31 mouse cellular contexts compared by ENCODE assay signal in genomic region chr14:109261990-109262389, GRCm38 (mm10).
"Had no signal": no experiment of that assay in that cellular context is flagged by ENCODE, and none has a peak within 500 bp of the region (broad histone marks: within the 10 kb centered on the region; RNA-seq: fewer than 3 reads in every experiment).

No protein-coding gene starts in this region.

- H3K9me3 ChIP-seq: limb, embryonic 10.5 days; limb, embryonic 12.5 days; limb, embryonic 13.5 days; limb, embryonic 15.5 days; liver, embryonic 12.5 days; liver, embryonic 13.5 days; liver, embryonic 15.5 days; lung, embryonic 15.5 days; megakaryocyte, embryonic 14.5 days; midbrain, embryonic 10.5 days; midbrain, embryonic 12.5 days; midbrain, embryonic 13.5 days; midbrain, embryonic 15.5 days had no signal

- H3K4me1 ChIP-seq: limb, embryonic 10.5 days; limb, embryonic 12.5 days; limb, embryonic 13.5 days; limb, embryonic 15.5 days; liver, embryonic 12.5 days; liver, embryonic 13.5 days; liver, embryonic 15.5 days; lung, embryonic 15.5 days; megakaryocyte, embryonic 14.5 days; midbrain, embryonic 10.5 days; midbrain, embryonic 12.5 days; midbrain, embryonic 13.5 days; midbrain, embryonic 15.5 days had no signal

- H3K9ac ChIP-seq: limb, embryonic 12.5 days; limb, embryonic 13.5 days; limb, embryonic 15.5 days; liver, embryonic 12.5 days; liver, embryonic 13.5 days; liver, embryonic 14.5 days; liver, embryonic 15.5 days; liver, postnatal 0 days; lung, embryonic 14.5 days; lung, embryonic 15.5 days; midbrain, embryonic 12.5 days; midbrain, embryonic 13.5 days; midbrain, embryonic 15.5 days had no signal

- DNase-seq: left cerebral cortex, postnatal 4 days; liver; liver, embryonic 13.5 days; liver, postnatal 0 days; lung, adult 18-20 months; lung, adult 2 months; lung, embryonic 14.5 days; lung, postnatal 10 days; lung, postnatal 14 days; lung, postnatal 36 days; lung, postnatal 4 days; midbrain, embryonic 14.5 days had no signal

- H3K27ac ChIP-seq: left cerebral cortex, adult 2 months; limb, embryonic 10.5 days; limb, embryonic 12.5 days; limb, embryonic 13.5 days; limb, embryonic 15.5 days; liver, embryonic 12.5 days; liver, embryonic 13.5 days; liver, embryonic 14.5 days; liver, embryonic 15.5 days; lung, embryonic 15.5 days; macrophage; midbrain, embryonic 10.5 days; midbrain, embryonic 12.5 days; midbrain, embryonic 13.5 days; midbrain, embryonic 15.5 days had no signal

- ATAC-seq: liver, embryonic 12.5 days; liver, postnatal 0 days; lung, postnatal 0 days; midbrain, embryonic 13.5 days; midbrain, embryonic 15.5 days; midbrain, embryonic 16.5 days had no signal

- H3K4me2 ChIP-seq: limb, embryonic 12.5 days; limb, embryonic 13.5 days; limb, embryonic 15.5 days; liver, embryonic 11.5 days; liver, embryonic 12.5 days; liver, embryonic 13.5 days; liver, embryonic 15.5 days; lung, embryonic 14.5 days; lung, embryonic 15.5 days; midbrain, embryonic 11.5 days; midbrain, embryonic 12.5 days; midbrain, embryonic 13.5 days; midbrain, embryonic 15.5 days had no signal

- H3K4me3 ChIP-seq: left cerebral cortex, adult 2 months; limb, embryonic 10.5 days; limb, embryonic 12.5 days; limb, embryonic 13.5 days; limb, embryonic 15.5 days; liver, embryonic 12.5 days; liver, embryonic 13.5 days; liver, embryonic 15.5 days; lung, embryonic 15.5 days; megakaryocyte, embryonic 14.5 days; midbrain, embryonic 10.5 days; midbrain, embryonic 12.5 days; midbrain, embryonic 13.5 days; midbrain, embryonic 15.5 days had no signal

- H3K36me3 ChIP-seq: limb, embryonic 10.5 days; limb, embryonic 12.5 days; limb, embryonic 13.5 days; limb, embryonic 15.5 days; liver, embryonic 12.5 days; liver, embryonic 13.5 days; liver, embryonic 15.5 days; lung, embryonic 15.5 days; midbrain, embryonic 10.5 days; midbrain, embryonic 12.5 days; midbrain, embryonic 13.5 days; midbrain, embryonic 15.5 days had no signal

- H3K27me3 ChIP-seq: limb, embryonic 12.5 days; limb, embryonic 13.5 days; limb, embryonic 15.5 days; liver, embryonic 12.5 days; liver, embryonic 13.5 days; liver, embryonic 15.5 days; lung, embryonic 15.5 days; megakaryocyte, embryonic 14.5 days; midbrain, embryonic 12.5 days; midbrain, embryonic 13.5 days; midbrain, embryonic 15.5 days had no signal
